Mouse (Mus musculus) midbrain, postnatal 0 days (tissue): Measurements from ENCODE around the gene Sox5. TPM values are rescaled to one million over a fixed set of nuclear protein-coding genes. Genes with fewer than 3 reads are reported as not detected.

Source experiments
- ATAC-seq: fragments of 200-750 bp; cut with Nextera tagmentation; 2 replicates; pipeline ENCODE4 v1.8.0; 2017; ENCODE audit warnings: moderate number of reproducible peaks, mild to moderate bottlenecking, moderate TSS enrichment, moderate library complexity; ENCODE audit not compliant: low FRiP score
- DNase-seq: peaks from one replicate; pipeline ENCODE4 v3.0.0-alpha.2; 2015; ENCODE audit warnings: low spot score
- H3K27ac ChIP-seq: fragments of 300-500 bp; sonication (generic); 2 replicates; pipeline ENCODE4 v1.5.1; 2014; ENCODE audit warnings: low read depth, mild to moderate bottlenecking, low read length, mixed read lengths
- H3K27me3 ChIP-seq: fragments of 300-500 bp; sonication (generic); 2 replicates; pipeline ENCODE4 v1.6.1; 2014; ENCODE audit warnings: low read length, control low read depth, mixed read lengths; ENCODE audit not compliant: insufficient read depth
- H3K36me3 ChIP-seq: fragments of 300-500 bp; sonication (generic); 2 replicates; pipeline ENCODE4 v1.6.1; 2014; ENCODE audit warnings: low read length, control low read depth, mixed read lengths; ENCODE audit not compliant: insufficient read depth
- H3K4me1 ChIP-seq: fragments of 300-500 bp; sonication (generic); 2 replicates; pipeline ENCODE4 v1.6.1; 2014; ENCODE audit warnings: mild to moderate bottlenecking, control low read depth, antibody characterized with exemption, low read length, mixed read lengths; ENCODE audit not compliant: insufficient read depth
- H3K4me2 ChIP-seq: fragments of 300-500 bp; sonication (generic); 2 replicates; pipeline ENCODE4 v1.6.1; 2014; ENCODE audit warnings: low read depth, mild to moderate bottlenecking, low read length, mixed read lengths; ENCODE audit not compliant: poor library complexity, severe bottlenecking
- H3K4me3 ChIP-seq: fragments of 300-500 bp; sonication (generic); 2 replicates; pipeline ENCODE4 v1.5.1; 2014; ENCODE audit warnings: low read depth, mild to moderate bottlenecking, low read length, moderate library complexity
- H3K9ac ChIP-seq: fragments of 300-500 bp; sonication (generic); replicated peaks from 2 replicates; pipeline ENCODE4 v1.6.1; 2014; ENCODE audit warnings: mild to moderate bottlenecking, low read length, moderate library complexity, mixed read lengths; ENCODE audit not compliant: poor library complexity, severe bottlenecking
- H3K9me3 ChIP-seq: fragments of 300-500 bp; sonication (generic); 2 replicates; pipeline ENCODE4 v1.6.1; 2016; ENCODE audit warnings: low read length, control low read depth
- CTCF ChIP-seq: IDR thresholded peaks from 2 replicates; pipeline ENCODE4 v1.5.1; 2016; ENCODE audit warnings: antibody characterized with exemption, mild to moderate bottlenecking
- WGBS: fragments of 180-500 bp; shearing (Covaris S2); extraction: QIAGEN DNeasy Blood & Tissue Kit; methylation state at CpG from one replicate; pipeline ENCODE4 v1.1.7; 2014; 5-methylcytosine and 5-hydroxymethylcytosine counted together
- polyA plus RNA-seq: library from polyadenylated mRNA; unstranded; fragments of >200 nt; fragmentation: Nextera tagmentation; extraction: Ambion mirVana; gene quantifications from 2 replicates; pipeline ENCODE4 v1.2.1, GENCODE M21; 2015
- total RNA-seq: library from RNA; depleted of rRNA; stranded (reverse); fragments of >200 nt; gene quantifications from 2 replicates; pipeline ENCODE4 v1.2.3, GENCODE M21; 2014

The Sox5 gene
- total and polyA plus RNA-seq, 2 experiments from 2014 or later, result 11.3 to 25.0 TPM

DNA sequence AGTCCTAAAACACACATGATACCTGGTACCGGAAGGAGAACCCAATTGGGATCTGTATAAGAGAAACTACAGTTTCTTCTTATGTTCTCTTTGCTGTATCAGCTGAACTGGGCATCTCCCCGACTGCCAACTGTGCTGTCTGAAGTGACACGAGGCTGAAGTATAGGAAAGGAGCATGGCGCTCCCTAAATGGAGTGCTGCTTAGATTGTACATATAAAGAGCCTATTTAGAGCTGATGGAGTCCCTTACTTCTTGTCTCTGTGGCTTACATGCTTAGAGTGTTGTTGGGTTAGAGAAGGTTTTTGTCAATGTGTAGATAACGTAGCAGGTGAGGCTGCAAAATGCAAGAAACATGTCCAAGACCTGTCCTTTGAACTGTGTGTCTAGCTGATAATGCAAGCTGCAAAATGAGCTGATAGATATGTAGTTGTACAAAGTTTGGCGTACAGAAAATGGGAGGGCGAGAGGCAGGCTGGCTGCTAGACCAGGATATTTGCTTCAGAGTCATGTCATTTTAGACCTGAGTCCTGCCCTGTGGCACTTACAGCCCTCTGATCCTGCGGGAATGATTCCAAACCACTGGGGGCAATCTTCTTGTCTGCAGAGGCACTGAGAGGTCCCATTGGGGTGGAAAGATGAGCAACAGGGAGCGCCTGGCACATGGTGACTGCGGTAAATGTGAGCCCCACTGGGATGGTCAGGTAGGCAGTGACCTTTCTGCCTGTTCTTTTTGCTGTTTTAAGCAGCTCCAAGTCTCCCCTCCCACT is 937.7 kb downstream of the Sox5 start:
- H3K4me1 ChIP-seq, result no peaks in the 10 kb centered on the region
- ATAC-seq (no peak), DNase-seq (no peak)
- no peak overlapping the region for H3K4me3 ChIP-seq
- no peak overlapping the region for H3K4me2 ChIP-seq
- 89% methylated on average over 10 of the region's 10 CpGs for WGBS
- H3K9ac ChIP-seq, result no peak overlapping the region
- no peaks in the 10 kb centered on the region for H3K9me3 ChIP-seq
- no peaks in the 10 kb centered on the region for H3K27me3 ChIP-seq
- H3K27ac ChIP-seq, result no peak overlapping the region
- no peaks in the 10 kb centered on the region for H3K36me3 ChIP-seq
- no peak for TF ChIP-seq CTCF

DNA sequence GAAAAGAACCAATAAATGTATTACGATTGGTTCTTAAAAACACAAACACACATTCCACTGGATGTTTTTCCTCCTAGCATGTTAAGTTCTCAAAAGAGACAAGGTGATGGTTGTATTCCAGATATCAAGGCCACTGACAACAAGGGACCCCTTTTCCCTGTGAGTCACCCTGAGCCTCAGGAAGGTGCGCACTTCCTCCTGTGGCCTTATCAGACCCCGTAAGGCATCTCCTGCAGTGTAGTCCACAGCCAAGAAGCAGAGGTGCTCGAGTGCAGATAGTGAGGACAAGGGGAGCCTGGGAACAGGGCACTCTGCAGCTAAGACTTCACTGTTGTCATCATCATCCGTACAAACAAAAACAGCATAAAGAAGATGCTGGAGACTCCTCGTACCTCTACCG is 939.8 kb downstream of the Sox5 start:
- H3K4me2 ChIP-seq, result no peak overlapping the region
- no peak for TF ChIP-seq CTCF
- DNase-seq (no peak), ATAC-seq (no peak)
- H3K9me3 ChIP-seq, result no peaks in the 10 kb centered on the region
- H3K4me3 ChIP-seq, result no peak overlapping the region
- H3K4me1 ChIP-seq, result 0 out of 2 replicates have a peak, but pooled peaks cover 3% of the 10 kb centered on the region
- H3K9ac ChIP-seq, result no peak overlapping the region
- H3K27ac ChIP-seq, result no peak overlapping the region
- no peaks in the 10 kb centered on the region for H3K27me3 ChIP-seq
- H3K36me3 ChIP-seq, result no peaks in the 10 kb centered on the region
- WGBS, result 95% methylated on average over 7 of the region's 7 CpGs

DNA sequence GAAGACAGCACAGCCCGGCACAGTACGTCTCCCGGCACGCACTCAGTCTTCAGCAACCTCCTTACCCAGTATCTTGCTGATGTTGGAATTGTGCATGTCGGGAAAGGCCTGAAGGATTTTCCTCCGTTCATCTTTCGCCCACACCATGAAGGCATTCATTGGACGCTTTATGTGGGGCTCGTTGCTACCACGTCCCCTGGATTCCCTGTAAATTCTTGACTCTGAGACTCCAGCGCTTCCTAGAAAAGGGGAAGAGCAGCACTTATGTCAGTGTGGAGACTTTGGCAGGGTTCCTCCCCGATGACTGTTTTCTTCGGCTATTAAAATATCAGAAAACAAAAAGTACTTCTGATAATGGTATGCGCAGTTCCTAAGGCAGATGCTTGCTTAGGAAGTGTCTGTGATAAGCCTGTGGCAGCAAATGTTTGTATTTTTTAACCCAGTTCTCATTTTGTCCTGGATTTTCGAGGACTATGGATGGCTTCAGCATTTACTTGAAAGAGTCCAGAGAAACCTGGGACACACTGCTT is 940.6 kb downstream of the Sox5 start:
- H3K9ac ChIP-seq, result no peak overlapping the region
- TF ChIP-seq CTCF, result no peak
- no peaks in the 10 kb centered on the region for H3K36me3 ChIP-seq
- ATAC-seq (no peak), DNase-seq (no peak)
- 89% methylated on average over 15 of the region's 15 CpGs for WGBS
- no peak overlapping the region for H3K4me2 ChIP-seq
- H3K9me3 ChIP-seq, result no peaks in the 10 kb centered on the region
- no peak overlapping the region for H3K27ac ChIP-seq
- H3K4me1 ChIP-seq, result 0 out of 2 replicates have a peak, but pooled peaks cover 3% of the 10 kb centered on the region
- no peak overlapping the region for H3K4me3 ChIP-seq
- H3K27me3 ChIP-seq, result no peaks in the 10 kb centered on the region

DNA sequence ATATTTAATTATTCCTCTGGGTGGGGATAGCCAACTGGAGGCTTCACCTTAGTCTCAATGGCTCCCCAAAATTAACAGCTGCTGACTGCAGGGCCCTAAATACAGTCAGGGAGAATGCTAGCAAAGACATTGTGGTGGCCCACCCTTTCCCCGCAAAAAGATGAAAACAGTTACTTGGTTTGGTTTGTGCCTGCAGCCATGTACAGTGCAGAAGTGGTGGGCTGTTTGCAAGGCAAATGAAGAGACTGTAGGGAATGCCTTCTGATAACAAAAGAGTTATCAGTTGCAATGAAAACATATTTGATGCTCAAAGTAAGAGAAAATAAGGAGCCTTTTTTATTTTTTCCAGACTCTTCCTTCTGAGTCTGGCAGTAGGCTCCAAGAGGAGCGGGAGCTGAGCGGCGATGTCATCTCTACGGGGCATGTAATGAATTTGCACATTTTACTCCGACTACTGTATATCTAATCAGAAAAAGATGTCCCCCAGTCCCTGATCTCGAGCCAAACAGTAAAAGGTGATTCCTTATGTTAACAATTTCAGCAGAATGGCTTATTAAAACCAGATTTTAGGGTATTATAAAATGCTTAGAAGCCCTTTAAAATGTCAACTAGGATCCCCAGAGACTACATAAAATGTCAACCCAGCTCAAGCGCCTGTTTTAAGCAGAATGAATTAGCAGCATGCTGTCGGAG is 943.2 kb downstream of the Sox5 start:
- Histone ChIP-seq H3K4me3 (no peak overlapping the region), H3K9me3 (no peaks in the 10 kb centered on the region), H3K4me2 (peak overlapping the region; percentile 9; the same call in 1 of the 2 replicates), H3K27me3 (no peaks in the 10 kb centered on the region), H3K4me1 (0 out of 2 replicates have a peak, but pooled peaks cover 3% of the 10 kb centered on the region), H3K9ac (no peak overlapping the region), H3K27ac (no peak overlapping the region), H3K36me3 (0 out of 2 replicates have a peak, but pooled peaks cover 2% of the 10 kb centered on the region)
- WGBS, result 42% methylated on average over 9 of the region's 9 CpGs
- no peak for TF ChIP-seq CTCF
- ATAC-seq (no peak), DNase-seq (peak; percentile 10)

DNA sequence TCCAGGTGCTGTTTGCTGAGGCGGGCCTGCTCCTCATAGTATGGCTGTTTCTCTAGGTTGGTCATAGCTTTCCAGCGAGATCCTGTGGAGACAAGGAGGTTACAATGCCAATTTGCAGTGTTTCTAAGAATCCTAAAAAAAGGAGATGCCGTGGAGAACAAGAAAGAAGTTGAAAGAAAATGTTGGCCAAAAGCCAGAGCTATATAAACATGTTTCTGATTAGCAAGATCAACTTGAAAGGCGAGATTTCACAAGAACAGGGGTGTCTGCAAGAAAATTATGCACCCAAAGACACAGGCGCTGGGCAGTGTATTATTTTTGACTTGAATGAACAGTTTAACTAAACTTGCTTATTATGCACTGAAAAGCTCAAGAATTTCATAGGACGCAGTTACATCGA is 946.4 kb downstream of the Sox5 start:
- DNase-seq (no peak), ATAC-seq (no peak)
- H3K4me3 ChIP-seq, result no peak overlapping the region
- 0 out of 2 replicates have a peak, but pooled peaks cover 2% of the 10 kb centered on the region for H3K36me3 ChIP-seq
- no peak for TF ChIP-seq CTCF
- no peak overlapping the region for H3K27ac ChIP-seq
- no peaks in the 10 kb centered on the region for H3K27me3 ChIP-seq
- H3K9me3 ChIP-seq, result no peaks in the 10 kb centered on the region
- no peak overlapping the region for H3K4me2 ChIP-seq
- WGBS, result 70% methylated on average over 7 of the region's 7 CpGs
- H3K4me1 ChIP-seq, result 0 out of 2 replicates have a peak, but pooled peaks cover 3% of the 10 kb centered on the region
- no peak overlapping the region for H3K9ac ChIP-seq

DNA sequence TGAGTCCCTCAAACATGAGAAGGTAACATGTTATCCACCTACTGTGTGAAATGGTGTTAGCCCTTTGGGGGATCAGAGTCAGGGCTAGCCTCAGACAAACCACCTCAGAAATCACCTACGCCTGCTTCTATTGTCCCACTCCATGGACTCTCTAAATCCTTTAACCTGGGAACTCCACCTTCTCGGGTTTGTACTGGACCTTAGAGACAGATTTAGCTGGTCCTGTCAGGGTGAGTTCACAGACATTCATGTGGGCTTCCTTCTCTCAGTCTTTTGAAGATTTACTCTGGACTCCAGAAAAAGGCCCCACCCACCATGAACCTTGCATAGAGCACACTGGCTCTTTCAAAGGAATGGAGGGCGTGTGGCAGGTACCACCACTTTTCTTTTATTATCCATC is 947.8 kb downstream of the Sox5 start:
- DNase-seq (no peak), ATAC-seq (no peak)
- WGBS, result 94% methylated on average over 3 of the region's 3 CpGs
- H3K36me3 ChIP-seq, result 0 out of 2 replicates have a peak, but pooled peaks cover 2% of the 10 kb centered on the region
- H3K4me3 ChIP-seq, result no peak overlapping the region
- no peak for TF ChIP-seq CTCF
- H3K9me3 ChIP-seq, result no peaks in the 10 kb centered on the region
- no peak overlapping the region for H3K27ac ChIP-seq
- H3K4me1 ChIP-seq, result 0 out of 2 replicates have a peak, but pooled peaks cover 3% of the 10 kb centered on the region
- H3K9ac ChIP-seq, result no peak overlapping the region
- no peaks in the 10 kb centered on the region for H3K27me3 ChIP-seq
- H3K4me2 ChIP-seq, result no peak overlapping the region
